Mouse (Mus musculus) CH12.LX (cell line): ENCODE measurements at regions not wholly inside any gene's neighbourhood (a gene's known extent, or its start where the extent isn't known, plus 50 kb on each side); places are given as distances from the start of the nearest gene placed in this dataset.

Source experiments
- DNase-seq: peaks from one replicate; pipeline ENCODE4 v3.0.0-alpha.2; 2013; ENCODE audit errors: extremely low read depth
- H3K27ac ChIP-seq: 2 replicates; pipeline ENCODE4 v1.5.1; 2012; ENCODE audit warnings: low read depth, mild to moderate bottlenecking, control low read depth, moderate library complexity; ENCODE audit not compliant: insufficient read depth
- H3K27me3 ChIP-seq: replicated peaks from 2 replicates; pipeline ENCODE3; 2012; ENCODE audit warnings: inconsistent platforms
- H3K36me3 ChIP-seq, 2 experiments: replicated peaks in 1 of 2; 2 replicates each; pipeline versions ENCODE3 to v1.6.1; 2012; ENCODE audit warnings: inconsistent platforms in 1 of 2, low read length in 1 of 2, mild to moderate bottlenecking in 1 of 2, mixed read lengths in 1 of 2, moderate library complexity in 1 of 2; ENCODE audit not compliant: control insufficient read depth in 1 of 2, insufficient read depth in 1 of 2
- H3K4me1 ChIP-seq, 2 experiments: 2 replicates each; pipeline ENCODE4 v1.6.1; 2012; ENCODE audit warnings: inconsistent platforms in 1 of 2, moderate library complexity in 1 of 2; ENCODE audit not compliant: insufficient read depth in 2 of 2, control insufficient read depth in 1 of 2
- H3K4me2 ChIP-seq: 2 replicates; pipeline ENCODE4 v1.6.1; 2012; ENCODE audit warnings: low read depth, mild to moderate bottlenecking, control low read depth; ENCODE audit not compliant: poor library complexity, insufficient read depth, severe bottlenecking
- H3K4me3 ChIP-seq, 3 experiments: fragments of 150-350 bp in 1 of 3; sonication (generic) in 1 of 3; replicated peaks in 1 of 3; 2 replicates each; pipeline versions ENCODE3 to v1.5.1; 2011 to 2012; ENCODE audit warnings: low read depth in 2 of 3, low read length in 2 of 3, mild to moderate bottlenecking in 2 of 3, moderate library complexity in 2 of 3, control low read depth in 1 of 3, improper control_type of control experiment in 1 of 3, inconsistent platforms in 1 of 3, mixed read lengths in 1 of 3; ENCODE audit not compliant: poor library complexity in 1 of 3
- H3K79me2 ChIP-seq: replicated peaks from 2 replicates; pipeline ENCODE4 v1.6.1; 2012; ENCODE audit warnings: mild to moderate bottlenecking, moderate library complexity; ENCODE audit not compliant: control insufficient read depth, poor library complexity, insufficient read depth, severe bottlenecking; ENCODE audit errors: extremely low read depth
- H3K9ac ChIP-seq: 2 replicates; pipeline ENCODE4 v1.6.1; 2012; ENCODE audit warnings: low read depth, mild to moderate bottlenecking, control low read depth, moderate library complexity; ENCODE audit not compliant: insufficient read depth
- H3K9me3 ChIP-seq: replicated peaks from 2 replicates; pipeline ENCODE3; 2012; ENCODE audit warnings: low read length, inconsistent platforms, mixed read lengths
- BHLHE40 ChIP-seq: IDR thresholded peaks from 2 replicates; pipeline ENCODE4 v1.6.1; 2011; ENCODE audit warnings: mild to moderate bottlenecking, low read depth, low read length, improper control_type of control experiment
- CHD2 ChIP-seq: IDR thresholded peaks from 2 replicates; pipeline ENCODE4 v1.6.1; 2011; ENCODE audit warnings: low read length, improper control_type of control experiment
- E2F4 ChIP-seq: IDR thresholded peaks from 2 replicates; pipeline ENCODE4 v1.6.1; 2011; ENCODE audit warnings: low read depth, low read length, improper control_type of control experiment; ENCODE audit not compliant: insufficient replicate concordance
- EP300 ChIP-seq: IDR thresholded peaks from 2 replicates; pipeline ENCODE4 v1.6.1; 2011; ENCODE audit warnings: low read length, improper control_type of control experiment
- GABPA ChIP-seq: IDR thresholded peaks from 2 replicates; pipeline ENCODE4 v1.6.1; 2012; ENCODE audit warnings: low read depth, low read length, improper control_type of control experiment, inconsistent platforms; ENCODE audit not compliant: insufficient replicate concordance
- JUN ChIP-seq: IDR thresholded peaks from 2 replicates; pipeline ENCODE4 v1.6.1; 2011; ENCODE audit warnings: low read depth, mild to moderate bottlenecking, low read length, improper control_type of control experiment, moderate library complexity; ENCODE audit not compliant: insufficient read depth
- JUND ChIP-seq: conservative IDR thresholded peaks from 2 replicates; pipeline ENCODE4 v1.6.1; 2011; ENCODE audit warnings: low read depth, low read length, improper control_type of control experiment
- MAFK ChIP-seq: IDR thresholded peaks from 2 replicates; pipeline ENCODE4 v1.6.1; 2011; ENCODE audit warnings: low read length, improper control_type of control experiment; ENCODE audit not compliant: insufficient replicate concordance
- MAX ChIP-seq: IDR thresholded peaks from 2 replicates; pipeline ENCODE4 v1.6.1; 2011; ENCODE audit warnings: low read length, improper control_type of control experiment
- MEF2A ChIP-seq: IDR thresholded peaks from 2 replicates; pipeline ENCODE4 v1.6.1; 2014; ENCODE audit warnings: low read depth, mild to moderate bottlenecking, inconsistent platforms, low read length, improper control_type of control experiment, borderline replicate concordance
- MXI1 ChIP-seq: IDR thresholded peaks from 2 replicates; pipeline ENCODE4 v1.6.1; 2011; ENCODE audit warnings: mild to moderate bottlenecking, low read depth, low read length, improper control_type of control experiment
- NELFE ChIP-seq: IDR thresholded peaks from 2 replicates; pipeline ENCODE4 v1.6.1; 2011; ENCODE audit warnings: low read depth, low read length, improper control_type of control experiment
- NRF1 ChIP-seq: IDR thresholded peaks from 2 replicates; pipeline ENCODE4 v1.6.1; 2014; ENCODE audit warnings: low read depth, mild to moderate bottlenecking, inconsistent platforms, low read length, improper control_type of control experiment, moderate library complexity
- PAX5 ChIP-seq: IDR thresholded peaks from 2 replicates; pipeline ENCODE4 v1.6.1; 2012; ENCODE audit warnings: low read length, inconsistent platforms, mixed read lengths
- TBP ChIP-seq: conservative IDR thresholded peaks from 2 replicates; pipeline ENCODE4 v1.6.1; 2011; ENCODE audit warnings: low read depth, low read length, improper control_type of control experiment
- USF2 ChIP-seq: conservative IDR thresholded peaks from 2 replicates; pipeline ENCODE4 v1.6.1; 2011; ENCODE audit warnings: low read depth, low read length, improper control_type of control experiment
- ZC3H11A ChIP-seq: IDR thresholded peaks from 2 replicates; pipeline ENCODE4 v1.6.1; 2012; ENCODE audit warnings: low read depth, mild to moderate bottlenecking, inconsistent platforms, low read length, improper control_type of control experiment
- ZKSCAN1 ChIP-seq: IDR thresholded peaks from 2 replicates; pipeline ENCODE4 v1.6.1; 2012; ENCODE audit warnings: low read depth, inconsistent platforms, low read length, improper control_type of control experiment, borderline replicate concordance
- dilution Hi-C: fragments of 300-500 bp; cut with MboI; formaldehyde crosslinking; loops from 2 replicates; pipeline ENCODE4 v1.14.3; 2020; ENCODE audit warnings: low sequenced_read_pairs; ENCODE audit not compliant: extremely low pct_unique_long_range_greater_than_20kb, extremely low pct_ligation_motif_present
- in situ Hi-C: fragments of 300-500 bp; cut with MboI; formaldehyde crosslinking; loops from 3 replicates; pipeline ENCODE4 v1.14.3; 2019; ENCODE audit warnings: low sequenced_read_pairs, low pct_ligation_motif_present, low pct_unique_long_range_greater_than_20kb, mixed read lengths

GRCm38 (mm10) chr12:95392821-95393220 is 299.2 kb upstream of the Flrt2 start:
- no peak overlapping the region for H3K9ac ChIP-seq
- H3K4me3 ChIP-seq, result no peak overlapping the region
- TF ChIP-seq BHLHE40, result no peak
- TF ChIP-seq MAFK, result no peak
- TF ChIP-seq PAX5, result no peak
- no peak for TF ChIP-seq E2F4
- no peak for TF ChIP-seq MEF2A
- TF ChIP-seq ZC3H11A, result no peak
- no peak for TF ChIP-seq USF2
- no peaks in the 10 kb centered on the region for H3K79me2 ChIP-seq
- H3K4me2 ChIP-seq, result no peak overlapping the region
- DNase-seq, result no peak
- in situ Hi-C loops (no loop called here), dilution Hi-C loops (no loop called here)
- no peak overlapping the region for H3K27ac ChIP-seq
- H3K9me3 ChIP-seq, result peaks cover 29% of the 10 kb centered on the region
- H3K27me3 ChIP-seq, result no peaks in the 10 kb centered on the region
- H3K4me1 ChIP-seq, result no peaks in the 10 kb centered on the region
- no peaks in the 10 kb centered on the region for H3K36me3 ChIP-seq

GRCm38 (mm10) chr12:95394991-95395530 is 297.0 kb upstream of the Flrt2 start:
- DNase-seq, result no peak
- Histone ChIP-seq H3K27me3 (no peaks in the 10 kb centered on the region), H3K4me2 (no peak overlapping the region), H3K36me3 (no peaks in the 10 kb centered on the region), H3K4me3 (no peak overlapping the region), H3K9me3 (peaks cover 28% of the 10 kb centered on the region), H3K79me2 (no peaks in the 10 kb centered on the region), H3K27ac (no peak overlapping the region), H3K9ac (no peak overlapping the region), H3K4me1 (no peaks in the 10 kb centered on the region)
- in situ Hi-C loops, result no loop called here
- no peak for TF ChIP-seq NELFE
- TF ChIP-seq E2F4, result no peak
- no peak for TF ChIP-seq USF2
- TF ChIP-seq ZKSCAN1, result no peak
- no peak for TF ChIP-seq ZC3H11A
- TF ChIP-seq NRF1, result no peak
- no peak for TF ChIP-seq EP300
- no peak for TF ChIP-seq JUN
- TF ChIP-seq CHD2, result no peak
- TF ChIP-seq MAX, result no peak
- no peak for TF ChIP-seq TBP
- TF ChIP-seq MXI1, result no peak
- TF ChIP-seq MAFK, result no peak
- TF ChIP-seq JUND, result no peak
- no peak for TF ChIP-seq MEF2A
- no peak for TF ChIP-seq GABPA
- dilution Hi-C loops, result no loop called here
